Mouse (Mus musculus): ENCODE results near the gene Zic1.

Zic1 gene

DNA sequence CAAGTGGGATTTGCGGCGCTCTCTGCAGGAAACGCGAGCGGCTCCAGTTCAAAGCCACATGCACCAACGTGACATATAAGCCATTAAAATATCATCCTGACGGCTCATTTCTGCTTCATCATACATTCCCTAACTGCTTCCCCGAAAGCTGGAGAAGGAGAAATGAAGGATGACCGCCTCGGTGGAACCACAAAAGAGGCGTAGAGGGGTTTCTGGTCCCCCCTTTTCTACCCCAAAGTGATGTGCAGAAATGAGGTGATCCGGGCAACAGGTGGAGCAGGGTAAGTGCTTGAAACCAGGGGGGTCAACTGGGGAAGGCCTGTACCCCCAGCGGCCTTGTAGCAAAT, 3.3 kb upstream of the Zic1 start:
- no peak for DNase-seq (ENCODE audit: low read depth, low spot score)

DNA sequence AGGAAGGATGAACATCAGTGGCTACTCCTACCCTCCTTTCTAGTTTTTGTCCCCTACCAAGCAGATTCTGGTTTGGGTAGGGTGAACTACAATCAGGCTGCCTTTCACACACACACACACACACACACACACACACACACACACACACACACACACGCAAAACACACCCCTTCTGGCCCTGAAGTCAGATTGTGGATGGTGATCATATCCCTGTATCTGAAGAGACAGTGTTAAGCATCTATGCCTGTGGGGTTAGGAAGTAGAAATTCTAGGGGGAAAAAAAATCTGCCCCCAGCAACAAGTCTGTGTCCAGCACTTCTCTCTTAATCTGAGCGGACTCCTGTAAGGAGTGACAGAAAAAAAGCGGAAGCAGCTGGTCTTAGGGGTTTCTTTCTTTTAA, 2.5 kb upstream of the Zic1 start:
- no peak for DNase-seq (ENCODE audit: low read depth, low spot score)

DNA sequence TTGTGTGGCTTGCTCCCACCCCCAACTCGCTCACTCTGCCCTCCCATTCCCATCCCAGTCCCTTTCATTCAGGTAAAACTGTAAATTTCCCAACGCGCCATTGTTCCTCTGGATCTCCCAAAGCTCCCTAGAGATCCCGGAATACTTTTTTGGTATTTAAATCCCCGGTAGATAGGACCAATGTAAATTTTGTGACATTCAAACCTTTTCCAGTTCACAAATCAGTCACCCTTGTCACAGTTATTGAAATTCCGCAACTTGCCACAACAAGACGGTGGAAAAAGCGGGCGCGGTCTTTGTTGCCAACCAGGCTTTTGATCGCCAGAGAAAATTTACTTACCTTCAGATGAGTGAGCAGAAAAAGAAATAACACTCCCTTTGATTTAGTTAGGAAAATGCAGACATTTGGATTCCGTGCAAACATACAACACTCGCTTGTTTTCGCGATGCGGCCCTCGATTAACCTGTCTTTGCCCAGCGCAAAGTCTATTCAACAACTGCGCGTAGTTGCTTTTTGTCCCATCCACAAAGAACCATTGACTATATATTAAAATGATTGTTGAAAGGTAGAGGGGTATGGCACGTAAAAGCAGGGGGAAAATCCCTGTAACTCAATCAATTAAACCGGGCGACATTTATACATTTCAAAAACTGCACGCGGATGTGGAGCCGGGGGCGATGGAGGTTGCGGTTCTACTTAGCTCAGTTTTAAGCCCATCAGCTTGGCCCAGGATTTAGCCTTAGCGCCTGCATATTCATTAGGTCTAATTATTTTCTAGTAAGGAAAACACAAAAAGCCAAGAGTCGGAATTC, 1.6 kb upstream of the Zic1 start:
- no peak for DNase-seq (ENCODE audit: low read depth, low spot score)

DNA sequence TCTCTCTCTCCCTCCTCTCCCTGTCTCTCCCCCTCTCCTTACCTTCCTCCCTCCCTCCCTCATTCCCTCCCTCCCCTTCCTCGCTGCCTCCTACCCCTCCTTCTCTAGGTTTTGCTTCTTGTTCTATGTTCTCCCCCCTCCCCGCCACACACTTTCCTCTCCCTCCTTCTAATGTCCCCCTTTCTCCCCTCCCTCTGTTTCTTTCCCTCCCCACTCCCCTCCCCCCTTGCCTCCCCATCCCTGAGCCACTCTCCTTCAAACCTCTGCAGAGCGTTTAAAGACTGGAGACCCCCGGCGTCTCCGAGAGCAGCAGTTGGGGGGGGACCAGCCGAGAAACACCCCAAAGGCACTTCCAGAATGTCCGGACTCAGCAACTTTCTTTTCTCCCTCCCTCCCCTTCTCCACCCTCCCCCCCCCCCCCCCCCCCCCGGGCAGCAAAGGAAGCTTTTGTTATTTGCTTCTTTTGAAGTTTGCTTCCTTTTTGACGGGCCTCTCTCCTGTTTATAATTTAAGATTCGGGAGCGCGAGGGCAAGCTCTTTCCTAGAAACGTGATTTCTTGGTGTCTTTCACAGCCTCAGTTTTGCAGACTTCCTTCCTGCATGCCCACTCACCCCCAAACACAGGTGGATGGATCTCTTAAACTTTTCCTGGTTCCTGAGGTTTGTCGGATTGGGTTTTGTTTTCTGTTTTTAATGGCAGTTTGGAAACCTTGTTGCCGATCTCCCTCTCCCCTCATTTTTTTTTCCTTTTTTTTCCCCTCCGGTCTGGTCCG, 802 bp upstream of the Zic1 start:
- DNase-seq (ENCODE audit: low read depth, low spot score): no peak

DNA sequence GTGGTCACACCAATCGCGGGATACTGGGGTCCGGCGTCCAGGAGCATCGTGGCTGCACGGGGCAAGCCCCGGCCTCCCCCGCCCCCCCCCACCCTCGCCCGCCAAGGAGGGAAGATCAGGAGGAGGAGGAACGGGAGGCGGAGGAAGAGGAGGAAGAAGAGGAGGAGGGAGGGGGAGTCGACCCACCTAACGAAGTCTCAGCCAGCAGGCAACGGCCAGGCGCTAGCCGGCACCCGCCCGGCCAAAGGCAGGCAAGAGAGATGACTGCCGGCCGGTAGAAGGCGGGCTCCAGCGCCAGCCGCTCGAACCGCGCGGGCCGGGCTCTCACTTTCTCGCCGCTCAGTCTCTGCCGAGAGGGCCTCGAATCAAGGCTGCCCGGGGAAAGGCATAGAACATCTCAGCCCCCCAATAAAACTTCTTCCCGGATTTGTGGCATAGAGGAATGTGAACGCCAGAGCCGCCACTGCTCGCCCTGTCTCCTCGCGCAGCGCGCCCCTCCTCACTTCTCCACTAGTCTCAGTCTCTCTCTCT, 574 bp downstream of the Zic1 start:
- DNase-seq (ENCODE audit: low read depth, low spot score): no peak

GRCm38 (mm10) chr9:91364127-91364970, 1.3 kb downstream of the Zic1 start:
- DNase-seq (ENCODE audit: low read depth, low spot score): no peak

DNA sequence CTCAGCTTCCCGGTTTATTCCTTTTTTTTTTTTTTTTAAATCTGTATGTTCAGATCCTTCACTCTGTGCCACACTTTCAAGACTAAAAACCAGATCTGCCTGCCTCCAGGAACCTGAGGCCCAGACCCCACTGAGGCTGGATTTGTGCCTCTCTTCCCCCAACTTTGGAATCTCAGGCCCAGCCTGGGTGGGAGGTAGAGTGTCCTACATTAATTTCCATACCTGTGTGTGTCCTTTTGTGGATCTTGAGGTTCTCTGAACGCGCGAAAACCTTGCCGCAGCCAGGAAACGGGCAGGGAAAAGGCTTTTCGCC, 1.8 kb downstream of the Zic1 start:
- DNase-seq (ENCODE audit: low read depth, low spot score): no peak

- no peak for DNase-seq (ENCODE audit: low read depth, low spot score)
Observed at GRCm38 (mm10) chr9:91363011-91363730, 2.4 kb downstream of the Zic1 start.

- no peak for DNase-seq (ENCODE audit: low read depth, low spot score)
Observed at GRCm38 (mm10) chr9:91361856-91362601, 3.6 kb downstream of the Zic1 start, which contains the start of gene Zic4. Zic4 (plus strand) TSS chr9:91362413.

DNA sequence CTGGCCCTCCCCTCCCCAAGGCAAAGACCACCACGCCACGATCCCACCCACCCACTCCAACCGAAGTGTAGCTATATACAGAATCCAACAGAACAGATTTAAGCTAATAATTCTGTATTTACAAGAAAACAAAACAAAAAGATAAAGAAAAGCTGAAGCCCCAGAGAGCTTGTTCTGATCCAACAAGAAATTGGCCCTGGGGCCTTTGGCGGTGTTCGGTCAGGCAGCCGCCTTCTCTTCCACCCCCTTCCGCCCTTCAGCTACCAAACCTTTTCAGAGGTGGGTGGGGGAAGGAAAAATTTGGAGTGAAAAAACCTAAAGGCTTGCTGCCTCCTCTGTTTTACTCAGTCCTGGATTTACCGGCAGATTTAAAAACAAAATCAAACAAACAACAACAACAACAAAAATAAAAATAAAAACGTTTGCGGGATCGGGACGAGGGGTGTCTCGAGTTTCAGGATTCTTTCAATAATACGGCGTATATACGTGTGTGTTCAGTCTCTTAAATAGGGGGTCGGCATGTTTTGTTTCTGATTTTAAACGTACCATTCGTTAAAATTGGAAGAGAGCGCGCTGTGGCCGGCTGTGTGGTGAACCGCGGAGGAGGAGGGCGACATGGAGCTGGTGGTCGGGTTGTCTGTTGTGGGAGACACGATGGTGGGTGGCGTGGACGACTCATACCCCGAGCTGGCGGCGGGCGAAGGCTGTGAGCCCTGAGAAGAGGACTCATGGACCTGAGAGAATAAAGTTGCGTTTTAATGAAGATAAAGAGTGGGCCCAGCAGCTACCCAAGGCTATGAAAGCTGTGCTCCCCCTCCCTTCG, 4.4 kb downstream of the Zic1 start:
- DNase-seq (ENCODE audit: low read depth, low spot score): no peak

DNA sequence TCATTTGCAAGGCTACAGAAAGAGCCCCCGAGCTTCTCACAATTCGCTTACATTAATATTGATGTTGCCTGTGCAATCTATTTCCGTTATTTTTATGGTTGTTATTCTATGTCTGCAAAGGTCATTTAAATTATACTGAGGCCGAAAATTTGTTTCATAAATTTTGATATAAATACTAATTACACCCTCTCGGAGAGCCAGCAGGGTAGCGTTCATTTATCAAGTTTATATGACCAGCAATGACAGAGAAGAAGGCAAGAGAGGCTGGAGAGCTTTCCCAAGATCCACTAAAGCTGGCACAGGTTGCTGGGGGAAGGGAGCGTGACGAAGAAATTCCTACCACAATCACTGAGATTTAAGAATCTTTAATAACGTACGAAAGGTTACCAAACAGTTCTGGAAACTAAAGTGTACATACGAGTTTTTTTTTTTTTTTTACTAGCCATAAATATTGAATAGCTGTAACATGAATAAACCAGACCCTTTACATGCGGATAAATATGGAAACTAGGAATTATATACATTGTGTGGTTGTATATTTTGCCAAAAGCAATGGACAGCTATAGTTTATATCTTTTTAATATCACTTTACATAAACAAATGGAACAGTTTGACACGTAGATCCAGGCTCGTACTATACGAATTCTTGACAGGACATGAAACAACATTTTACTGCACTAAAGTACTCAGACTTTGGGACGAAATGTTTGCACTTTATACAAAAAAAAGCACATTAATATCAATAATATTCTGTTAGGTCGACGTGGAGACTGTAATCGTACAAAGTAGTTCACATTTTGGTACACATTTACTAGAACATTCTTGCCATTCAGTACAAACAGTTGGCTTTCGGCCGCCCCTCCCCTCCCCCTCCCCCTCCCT, 5.2 kb downstream of the Zic1 start:
- DNase-seq (ENCODE audit: low read depth, low spot score): no peak

DNA sequence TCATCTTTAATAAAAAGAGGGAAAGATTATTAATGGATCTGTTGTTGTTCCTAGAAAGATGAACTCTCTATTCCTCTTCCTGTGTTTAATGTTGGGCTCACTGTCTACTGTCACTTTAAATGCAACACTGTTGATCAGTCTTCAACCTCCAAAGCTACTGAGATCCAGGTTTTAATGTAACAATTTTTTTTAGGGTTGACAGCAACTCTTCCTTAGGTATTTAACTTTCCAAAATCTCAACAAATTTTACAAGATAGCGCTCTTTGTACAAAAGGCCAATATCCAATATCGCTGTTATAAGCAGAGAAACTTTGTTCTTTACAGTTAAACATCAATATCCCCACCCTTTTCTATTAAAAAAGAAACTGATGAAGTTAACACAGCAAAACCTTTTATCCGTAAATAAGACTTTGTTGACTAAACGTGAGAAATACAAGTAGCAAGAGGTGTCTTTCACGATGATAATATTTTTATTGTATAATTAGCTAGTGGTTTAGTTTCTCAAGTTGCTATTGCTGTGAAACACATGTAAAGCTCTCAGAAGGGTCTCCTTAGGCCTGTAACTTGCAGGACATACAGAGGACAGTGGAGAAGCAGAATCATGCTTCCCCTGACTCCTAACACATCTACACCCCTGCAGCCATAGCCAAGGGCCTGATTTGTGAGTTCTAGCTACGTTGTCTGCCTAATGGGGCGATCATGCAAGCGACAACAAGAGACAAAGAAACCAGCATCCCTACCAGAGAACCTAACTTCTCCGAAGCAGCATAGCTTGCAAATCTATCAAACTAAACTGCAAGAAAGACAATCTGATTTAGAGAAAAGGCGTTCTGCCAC, 6.5 kb downstream of the Zic1 start:
- DNase-seq (ENCODE audit: low read depth, low spot score): no peak

DNA sequence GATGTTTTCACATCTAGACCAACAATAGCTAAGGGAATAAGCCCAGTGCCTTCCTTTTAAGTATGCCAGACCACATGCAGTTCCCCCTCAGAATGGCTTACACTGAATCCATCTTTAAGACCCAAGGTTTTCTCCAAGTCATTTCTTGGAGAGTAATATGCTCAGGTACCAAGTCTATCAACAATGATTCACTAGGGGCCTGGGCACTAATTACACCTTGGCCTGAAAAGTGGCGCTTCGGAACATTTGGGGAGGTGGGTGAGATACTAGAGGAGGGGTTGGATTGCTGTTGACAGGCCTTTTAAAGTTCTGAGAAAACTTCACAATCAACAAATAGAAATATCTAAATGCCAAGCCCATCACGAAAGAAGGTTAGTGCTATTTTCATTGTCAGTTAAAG, 8.3 kb downstream of the Zic1 start:
- DNase-seq (ENCODE audit: low read depth, low spot score): no peak

DNA sequence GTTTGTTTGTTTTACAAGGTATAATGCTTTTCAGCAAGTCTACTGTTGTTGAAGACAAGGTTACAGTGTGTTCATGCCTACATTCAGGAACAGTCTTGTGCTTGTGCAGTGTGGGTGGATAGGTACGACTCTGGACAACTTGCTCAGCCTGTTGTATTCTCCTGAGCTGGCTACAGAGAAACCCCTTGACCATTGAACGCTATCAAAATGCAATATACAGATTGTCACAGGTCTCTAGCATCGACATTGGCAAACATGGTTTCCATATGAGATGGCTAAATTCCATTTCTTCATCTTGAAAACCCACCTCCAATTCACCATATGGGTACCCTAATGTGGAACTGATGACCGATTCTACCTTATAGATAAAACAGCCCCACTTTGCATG, 9.3 kb downstream of the Zic1 start:
- DNase-seq (ENCODE audit: low read depth, low spot score): no peak

DNA sequence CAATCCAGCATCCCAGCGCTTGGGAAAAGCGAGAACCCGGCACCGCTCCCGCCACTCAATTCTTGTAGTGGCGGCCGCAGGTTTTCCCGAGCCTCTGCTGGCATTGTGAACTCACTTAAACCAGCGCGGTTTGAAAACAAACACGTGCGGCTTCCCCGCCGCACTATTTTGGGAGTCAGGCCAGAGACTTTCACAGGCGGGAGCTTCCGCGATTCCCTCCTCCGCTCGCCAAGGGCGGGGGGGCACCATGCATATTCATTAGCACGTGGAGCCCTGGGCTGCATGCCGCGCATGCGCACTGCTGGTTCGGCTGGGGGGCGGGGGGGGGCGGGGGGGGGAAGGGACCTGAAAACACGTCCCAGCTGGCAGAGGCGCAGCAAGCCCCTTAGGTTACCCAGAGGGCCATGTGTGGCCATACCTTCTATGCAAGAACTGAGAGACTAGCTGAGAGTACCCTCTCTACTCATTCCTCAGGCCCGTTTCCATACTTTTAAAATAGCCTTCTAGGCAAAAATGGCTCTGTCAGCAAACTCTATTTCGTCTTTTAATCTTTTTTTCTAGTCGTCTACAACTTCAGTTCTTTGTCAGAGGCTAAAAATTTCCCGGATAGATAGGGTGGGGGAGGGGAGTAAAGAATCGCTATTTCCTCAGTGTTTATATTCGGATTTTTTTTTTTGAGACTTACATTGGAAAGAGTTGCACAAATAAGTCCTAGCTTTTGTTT, 9.8 kb downstream of the Zic1 start:
- DNase-seq (ENCODE audit: low read depth, low spot score): peak; percentile 14

DNA sequence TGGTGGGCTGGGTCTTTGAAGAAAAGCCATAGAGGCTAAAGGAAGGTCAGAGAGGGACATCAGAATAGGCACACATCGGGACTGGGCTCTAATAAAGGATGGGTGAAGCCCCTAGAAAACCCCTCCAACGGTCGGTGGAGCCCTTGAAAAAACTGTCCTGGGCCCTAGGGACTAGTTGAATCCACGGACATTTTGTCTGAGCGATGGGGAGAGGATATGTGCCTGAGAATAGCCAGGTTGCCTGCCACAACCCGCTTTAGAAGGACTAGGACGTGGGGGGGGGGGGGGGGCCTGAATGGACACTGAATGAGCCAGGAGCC, 10.4 kb downstream of the Zic1 start:
- no peak for DNase-seq (ENCODE audit: low read depth, low spot score)

DNA sequence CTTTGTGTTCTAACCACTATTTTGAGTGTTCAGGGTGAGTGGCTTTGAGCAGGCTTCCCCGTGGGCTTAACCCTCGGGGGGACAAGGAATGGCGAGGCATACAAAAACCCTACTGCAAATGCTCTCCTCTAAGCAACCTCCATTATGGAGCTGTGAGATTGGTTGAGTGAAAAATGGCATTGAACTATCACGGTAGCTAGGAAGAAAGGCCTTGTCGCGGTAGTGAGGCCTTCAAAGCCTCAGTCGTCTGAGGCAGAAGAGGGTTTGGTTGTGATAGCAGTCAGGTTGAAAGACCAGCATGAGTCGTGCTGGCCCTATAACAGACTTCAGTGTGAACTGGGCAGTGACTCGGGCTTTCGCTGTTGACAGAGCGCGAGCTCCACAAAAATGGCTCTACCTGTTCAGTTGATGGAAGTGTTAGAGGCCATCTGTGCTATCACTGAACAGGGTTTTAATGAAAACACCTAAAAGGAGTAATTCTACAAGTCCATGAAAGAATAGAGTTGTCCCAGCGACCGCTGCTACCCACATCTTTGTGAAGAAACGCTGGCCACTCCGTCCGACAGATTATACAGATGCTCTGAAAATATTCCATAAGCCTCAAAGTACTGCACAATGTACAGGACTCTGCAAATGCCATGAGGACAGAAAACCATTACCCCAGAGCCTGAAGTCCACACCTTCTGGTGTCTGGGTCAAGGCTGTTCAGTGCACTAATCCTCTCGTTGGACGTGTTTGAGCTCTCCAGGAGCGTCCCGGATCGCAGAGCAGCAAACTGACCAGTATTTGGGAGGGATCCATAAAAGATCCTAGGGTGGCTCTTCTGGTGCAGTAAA, 11.0 kb downstream of the Zic1 start:
- DNase-seq (ENCODE audit: low read depth, low spot score): no peak
